Mouse (Mus musculus): ENCODE data around the gene Stoml1.
"Not testable (repeated sequence)": the region's sequence is repeated elsewhere in the genome, so short reads cannot be mapped to it uniquely, and the experiment has no call there.

Stoml1 gene

GRCm38 (mm10) chr9:58234502-58235015, 18.4 kb upstream of the Stoml1 start:
- in situ Hi-C loops (cut with MboI; ENCODE audit: low sequenced_read_pairs), result no loop called here

GRCm38 (mm10) chr9:58241780-58242485, 11.0 kb upstream of the Stoml1 start:
- in situ Hi-C loops (cut with MboI; ENCODE audit: low sequenced_read_pairs), result loop anchor here (5.0 kb wide), 1 partner anchor 40 kb away; no protein-coding TSS in a partner anchor

- in situ Hi-C loops (cut with MboI; ENCODE audit: low sequenced_read_pairs), result loop anchor here (5.0 kb wide), 1 partner anchor 40 kb away; no protein-coding TSS in a partner anchor
These were observed 10.3 kb upstream of the Stoml1 start for GRCm38 (mm10) chr9:58242696-58243095.

- in situ Hi-C loops (cut with MboI; ENCODE audit: low sequenced_read_pairs), result loop anchor here (5.0 kb wide), 1 partner anchor 39 kb away; no protein-coding TSS in a partner anchor
These were observed 9.3 kb upstream of the Stoml1 start for GRCm38 (mm10) chr9:58243696-58244095.

- in situ Hi-C loops (cut with MboI; ENCODE audit: low sequenced_read_pairs), result no loop called here
These were observed 6.8 kb upstream of the Stoml1 start for GRCm38 (mm10) chr9:58246083-58246591.

GRCm38 (mm10) chr9:58247064-58247759, 5.8 kb upstream of the Stoml1 start:
- in situ Hi-C loops (cut with MboI; ENCODE audit: low sequenced_read_pairs), result no loop called here

GRCm38 (mm10) chr9:58248746-58249413, 4.1 kb upstream of the Stoml1 start:
- in situ Hi-C loops (cut with MboI; ENCODE audit: low sequenced_read_pairs), result no loop called here

GRCm38 (mm10) chr9:58249592-58250192, 3.3 kb upstream of the Stoml1 start, which contains the start of gene Pml:
Pml (minus strand) TSS chr9:58249786.
- in situ Hi-C loops (cut with MboI; ENCODE audit: low sequenced_read_pairs), result no loop called here

- in situ Hi-C loops (cut with MboI; ENCODE audit: low sequenced_read_pairs), result no loop called here
These were observed 2.6 kb upstream of the Stoml1 start for GRCm38 (mm10) chr9:58250322-58250721.

- in situ Hi-C loops (cut with MboI; ENCODE audit: low sequenced_read_pairs), result not testable (repeated sequence)
These were observed 2.2 kb upstream of the Stoml1 start for GRCm38 (mm10) chr9:58250730-58251129.

- in situ Hi-C loops (cut with MboI; ENCODE audit: low sequenced_read_pairs), result not testable (repeated sequence)
These were observed 800 bp downstream of the Stoml1 start for GRCm38 (mm10) chr9:58253805-58254122.

GRCm38 (mm10) chr9:58255105-58255504, 2.1 kb downstream of the Stoml1 start:
- in situ Hi-C loops (cut with MboI; ENCODE audit: low sequenced_read_pairs), result no loop called here

- in situ Hi-C loops (cut with MboI; ENCODE audit: low sequenced_read_pairs), result no loop called here
These were observed 3.0 kb downstream of the Stoml1 start for GRCm38 (mm10) chr9:58255704-58256685.

GRCm38 (mm10) chr9:58262507-58262906, 9.5 kb downstream of the Stoml1 start:
- in situ Hi-C loops (cut with MboI; ENCODE audit: low sequenced_read_pairs), result no loop called here

- in situ Hi-C loops (cut with MboI; ENCODE audit: low sequenced_read_pairs), result no loop called here
These were observed 12.4 kb downstream of the Stoml1 start for GRCm38 (mm10) chr9:58265368-58265767.

- in situ Hi-C loops (cut with MboI; ENCODE audit: low sequenced_read_pairs), result no loop called here
These were observed 13.6 kb downstream of the Stoml1 start for GRCm38 (mm10) chr9:58266571-58267011.

- in situ Hi-C loops (cut with MboI; ENCODE audit: low sequenced_read_pairs), result no loop called here
These were observed 14.1 kb downstream of the Stoml1 start for GRCm38 (mm10) chr9:58267046-58267445.

- in situ Hi-C loops (cut with MboI; ENCODE audit: low sequenced_read_pairs), result no loop called here
These were observed 15.7 kb downstream of the Stoml1 start for GRCm38 (mm10) chr9:58268384-58269313.

Data from CH12F3 (cell line).